In genomic region chr3:138591806-138592365, GRCm38 (mm10) we compare ENCODE assay signal across 26 mouse cellular contexts.
"Had no signal": no experiment of that assay in that cellular context is flagged by ENCODE, and none has a peak within 500 bp of the region (broad histone marks: within the 10 kb centered on the region; RNA-seq: fewer than 3 reads in every experiment).

No protein-coding gene starts in this region.

- H3K9ac ChIP-seq: heart, embryonic 12.5 days; hindbrain, embryonic 12.5 days; hindbrain, embryonic 14.5 days; kidney, embryonic 15.5 days; limb, embryonic 13.5 days; limb, embryonic 15.5 days; liver, embryonic 12.5 days had no signal

- H3K36me3 ChIP-seq: heart, embryonic 12.5 days; hindbrain, embryonic 10.5 days; hindbrain, embryonic 12.5 days; kidney, embryonic 15.5 days; limb, embryonic 13.5 days; limb, embryonic 15.5 days; liver, embryonic 12.5 days had no signal

- H3K9me3 ChIP-seq: heart, embryonic 12.5 days; hindbrain, embryonic 10.5 days; hindbrain, embryonic 12.5 days; kidney, embryonic 15.5 days; limb, embryonic 13.5 days; limb, embryonic 15.5 days; liver, embryonic 12.5 days had no signal

- H3K4me2 ChIP-seq: heart, embryonic 12.5 days; hindbrain, embryonic 12.5 days; hindbrain, embryonic 14.5 days; kidney, embryonic 15.5 days; limb, embryonic 13.5 days; limb, embryonic 15.5 days; liver, embryonic 12.5 days had no signal

- H3K4me3 ChIP-seq: gastrocnemius, adult 2 months; heart, adult 2 months; heart, embryonic 12.5 days; hindbrain, embryonic 10.5 days; hindbrain, embryonic 12.5 days; kidney, embryonic 15.5 days; limb, embryonic 13.5 days; limb, embryonic 15.5 days; liver, embryonic 12.5 days had no signal

- H3K27me3 ChIP-seq: hindbrain, embryonic 12.5 days; kidney, embryonic 15.5 days; limb, embryonic 13.5 days; limb, embryonic 15.5 days had no signal

- H3K27ac ChIP-seq: gastrocnemius, adult 2 months; heart, adult 2 months; hindbrain, embryonic 10.5 days; hindbrain, embryonic 12.5 days; hindbrain, embryonic 14.5 days; kidney, embryonic 15.5 days; kidney, postnatal 0 days; limb, embryonic 13.5 days; limb, embryonic 15.5 days; liver, embryonic 12.5 days had no signal

- DNase-seq: gastrocnemius, adult 2 months; gastrocnemius, postnatal 10 days; gastrocnemius, postnatal 25 days; heart, adult 2 months; heart, postnatal 10 days; heart, postnatal 4 days; kidney, adult 11 months; kidney, adult 2 months; kidney, adult 9 months; kidney, postnatal 14 days; kidney, postnatal 36 days; layer of hippocampus, adult 9-11 months; layer of hippocampus, postnatal 36 days; left cerebral cortex, postnatal 4 days had no signal

- ATAC-seq: hindbrain, embryonic 16.5 days; inflammation-experienced regulatory T-cells, adult 6 months; intestine, embryonic 16.5 days; liver, embryonic 12.5 days had no signal

- H3K4me1 ChIP-seq: hindbrain, embryonic 12.5 days; kidney, embryonic 15.5 days; limb, embryonic 13.5 days; limb, embryonic 15.5 days; liver, embryonic 12.5 days had no signal
